Mouse (Mus musculus): ENCODE results near the gene Olfr1253. TPM values are rescaled to one million over a fixed set of nuclear protein-coding genes. Genes with fewer than 3 reads are reported as not detected.

The Olfr1253 gene
- not detected in 2 replicates for polyA plus RNA-seq (2014; fragmentation: Nextera tagmentation; extraction: Ambion mirVana)

GRCm38 (mm10) chr2:89756990-89757389 lies at the start of gene Olfr1253:
Gene Olfr1253, minus strand, starts transcription at chr2:89757090.
- Histone ChIP-seq H3K9me3 (ENCODE audit: control insufficient read depth, low read length) (no peaks in the 10 kb centered on the region), H3K27me3 (ENCODE audit: control insufficient read depth, insufficient read depth, low read length) (no peaks in the 10 kb centered on the region), H3K36me3 (ENCODE audit: control insufficient read depth, insufficient read depth, low read length) (no peaks in the 10 kb centered on the region), H3K4me3 (ENCODE audit: low read depth, low read length) (no peak within 1 kb of the TSS), H3K4me1 (replicated peaks; ENCODE audit: control insufficient read depth, insufficient read depth, low read length) (no peaks in the 10 kb centered on the region), H3K27ac (ENCODE audit: low read depth, low read length) (no peak within 1 kb of the TSS), H3K4me2 (ENCODE audit: low read depth, low read length, severe bottlenecking) (no peak within 1 kb of the TSS), H3K9ac (ENCODE audit: low read length) (no peak within 1 kb of the TSS)
- ATAC-seq (replicated peaks; ENCODE audit: low FRiP score) (no peak), DNase-seq (ENCODE audit: low spot score) (no peak)
- 98% methylated on average over 1 of the region's 1 CpGs for WGBS

GRCm38 (mm10) chr2:89799583-89799982 lies 42.7 kb upstream of the Olfr1253 start:
- Histone ChIP-seq H3K9me3 (ENCODE audit: control insufficient read depth, low read length) (no peaks in the 10 kb centered on the region), H3K9ac (ENCODE audit: low read length) (no peak overlapping the region), H3K27me3 (ENCODE audit: control insufficient read depth, insufficient read depth, low read length) (no peaks in the 10 kb centered on the region), H3K4me1 (replicated peaks; ENCODE audit: control insufficient read depth, insufficient read depth, low read length) (no peaks in the 10 kb centered on the region), H3K4me2 (ENCODE audit: low read depth, low read length, severe bottlenecking) (no peak overlapping the region), H3K4me3 (ENCODE audit: low read depth, low read length) (no peak overlapping the region), H3K27ac (ENCODE audit: low read depth, low read length) (no peak overlapping the region), H3K36me3 (ENCODE audit: control insufficient read depth, insufficient read depth, low read length) (no peaks in the 10 kb centered on the region)
- ATAC-seq (replicated peaks; ENCODE audit: low FRiP score) (no peak), DNase-seq (ENCODE audit: low spot score) (no peak)
- 95% methylated on average over 3 of the region's 3 CpGs for WGBS

- ATAC-seq (replicated peaks; ENCODE audit: low FRiP score): no peak
- no peaks in the 10 kb centered on the region for H3K9me3 ChIP-seq (ENCODE audit: control insufficient read depth, low read length)
- DNase-seq (ENCODE audit: low spot score): no peak
- H3K4me2 ChIP-seq (ENCODE audit: low read depth, low read length, severe bottlenecking): no peak within 1 kb of the TSS
- H3K27ac ChIP-seq (ENCODE audit: low read depth, low read length): no peak within 1 kb of the TSS
- no peaks in the 10 kb centered on the region for H3K4me1 ChIP-seq (replicated peaks; ENCODE audit: control insufficient read depth, insufficient read depth, low read length)
- no peak within 1 kb of the TSS for H3K9ac ChIP-seq (ENCODE audit: low read length)
- H3K36me3 ChIP-seq (ENCODE audit: control insufficient read depth, insufficient read depth, low read length): no peaks in the 10 kb centered on the region
- no peak within 1 kb of the TSS for H3K4me3 ChIP-seq (ENCODE audit: low read depth, low read length)
- H3K27me3 ChIP-seq (ENCODE audit: control insufficient read depth, insufficient read depth, low read length): no peaks in the 10 kb centered on the region
Observed at GRCm38 (mm10) chr2:89793519-89793918, 36.6 kb upstream of the Olfr1253 start, which contains the start of gene Olfr1254. Gene Olfr1254, minus strand, starts transcription at chr2:89793619.

- 77% methylated on average over 1 of the region's 1 CpGs for WGBS
- Histone ChIP-seq H3K4me1 (replicated peaks; ENCODE audit: control insufficient read depth, insufficient read depth, low read length) (no peaks in the 10 kb centered on the region), H3K4me2 (ENCODE audit: low read depth, low read length, severe bottlenecking) (no peak within 1 kb of the TSS), H3K9me3 (ENCODE audit: control insufficient read depth, low read length) (no peaks in the 10 kb centered on the region), H3K36me3 (ENCODE audit: control insufficient read depth, insufficient read depth, low read length) (no peaks in the 10 kb centered on the region), H3K9ac (ENCODE audit: low read length) (no peak within 1 kb of the TSS), H3K27ac (ENCODE audit: low read depth, low read length) (no peak within 1 kb of the TSS), H3K27me3 (ENCODE audit: control insufficient read depth, insufficient read depth, low read length) (no peaks in the 10 kb centered on the region), H3K4me3 (ENCODE audit: low read depth, low read length) (no peak within 1 kb of the TSS)
- ATAC-seq (replicated peaks; ENCODE audit: low FRiP score) (no peak), DNase-seq (ENCODE audit: low spot score) (no peak)
Observed at GRCm38 (mm10) chr2:89724912-89725311, 32.0 kb downstream of the Olfr1253 start, which contains the start of gene Olfr1252. Gene Olfr1252, minus strand, starts transcription at chr2:89725012.

Other genes starting within 250 kb of the Olfr1253 start
- gene Olfr1243, start 225.6 kb downstream of the Olfr1253 start, polyA plus RNA-seq (2014; fragmentation: Nextera tagmentation; extraction: Ambion mirVana): not detected in 2 replicates
- not detected in 2 replicates for gene Olfr1245, start 178.6 kb downstream of the Olfr1253 start, polyA plus RNA-seq (2014; fragmentation: Nextera tagmentation; extraction: Ambion mirVana)
- gene Olfr1246, start 163.9 kb downstream of the Olfr1253 start, polyA plus RNA-seq (2014; fragmentation: Nextera tagmentation; extraction: Ambion mirVana): not detected in 2 replicates
- gene Olfr1247, start 143.0 kb downstream of the Olfr1253 start, polyA plus RNA-seq (2014; fragmentation: Nextera tagmentation; extraction: Ambion mirVana): not detected in 2 replicates
- gene Olfr1248, start 138.8 kb downstream of the Olfr1253 start, polyA plus RNA-seq (2014; fragmentation: Nextera tagmentation; extraction: Ambion mirVana): not detected in 2 replicates
- not detected in 2 replicates for gene Olfr1249, start 122.1 kb downstream of the Olfr1253 start, polyA plus RNA-seq (2014; fragmentation: Nextera tagmentation; extraction: Ambion mirVana)
- not detected in 2 replicates for gene Olfr1250, start 95.6 kb downstream of the Olfr1253 start, polyA plus RNA-seq (2014; fragmentation: Nextera tagmentation; extraction: Ambion mirVana)
- not detected in 2 replicates for gene Olfr1251, start 85.2 kb downstream of the Olfr1253 start, polyA plus RNA-seq (2014; fragmentation: Nextera tagmentation; extraction: Ambion mirVana)
- gene Olfr1252, start 32.1 kb downstream of the Olfr1253 start, polyA plus RNA-seq (2014; fragmentation: Nextera tagmentation; extraction: Ambion mirVana): not detected in 2 replicates
- gene Olfr1254, start 36.5 kb upstream of the Olfr1253 start, polyA plus RNA-seq (2014; fragmentation: Nextera tagmentation; extraction: Ambion mirVana): not detected in 2 replicates
- not detected in 2 replicates for gene Olfr1255, start 55.0 kb upstream of the Olfr1253 start, polyA plus RNA-seq (2014; fragmentation: Nextera tagmentation; extraction: Ambion mirVana)
- gene Olfr1256, start 84.5 kb upstream of the Olfr1253 start, polyA plus RNA-seq (2014; fragmentation: Nextera tagmentation; extraction: Ambion mirVana): not detected in 2 replicates
- not detected in 2 replicates for gene Olfr48, start 91.1 kb upstream of the Olfr1253 start, polyA plus RNA-seq (2014; fragmentation: Nextera tagmentation; extraction: Ambion mirVana)
- gene Olfr1257, start 121.3 kb upstream of the Olfr1253 start, polyA plus RNA-seq (2014; fragmentation: Nextera tagmentation; extraction: Ambion mirVana): not detected in 2 replicates
- gene Olfr1258, start 170.2 kb upstream of the Olfr1253 start, polyA plus RNA-seq (2014; fragmentation: Nextera tagmentation; extraction: Ambion mirVana): not detected in 2 replicates
- gene Olfr1259, start 191.6 kb upstream of the Olfr1253 start, polyA plus RNA-seq (2014; fragmentation: Nextera tagmentation; extraction: Ambion mirVana): not detected in 2 replicates
- not detected in 2 replicates for gene Olfr1260, start 217.2 kb upstream of the Olfr1253 start, polyA plus RNA-seq (2014; fragmentation: Nextera tagmentation; extraction: Ambion mirVana)
- not detected in 2 replicates for gene Olfr1261, start 234.1 kb upstream of the Olfr1253 start, polyA plus RNA-seq (2014; fragmentation: Nextera tagmentation; extraction: Ambion mirVana)
- gene Olfr1262, start 243.1 kb upstream of the Olfr1253 start, polyA plus RNA-seq (2014; fragmentation: Nextera tagmentation; extraction: Ambion mirVana): not detected in 2 replicates